Mouse (Mus musculus) layer of hippocampus, postnatal 25 days (tissue): ENCODE data around the gene Celf2. TPM values are rescaled to one million over a fixed set of nuclear protein-coding genes. Genes with fewer than 3 reads are reported as not detected.
A peak's percentile ranks its signal among the peaks of the same experiment; 100 is the strongest.

Experiments
- DNase-seq, 2 experiments: peaks; one replicate each; pipeline ENCODE4 v3.0.0; 2022; ENCODE audit warnings: mixed read lengths in 2 of 2, low spot score in 1 of 2; ENCODE audit errors: extremely low spot score in 1 of 2
- total RNA-seq, 2 experiments: library from RNA; stranded (reverse); gene quantifications; 2 replicates each; pipeline ENCODE4 v1.2.3; 2021

The Celf2 gene
- total RNA-seq, 2 experiments from 2014 or later: 405 to 532 TPM

DNA sequence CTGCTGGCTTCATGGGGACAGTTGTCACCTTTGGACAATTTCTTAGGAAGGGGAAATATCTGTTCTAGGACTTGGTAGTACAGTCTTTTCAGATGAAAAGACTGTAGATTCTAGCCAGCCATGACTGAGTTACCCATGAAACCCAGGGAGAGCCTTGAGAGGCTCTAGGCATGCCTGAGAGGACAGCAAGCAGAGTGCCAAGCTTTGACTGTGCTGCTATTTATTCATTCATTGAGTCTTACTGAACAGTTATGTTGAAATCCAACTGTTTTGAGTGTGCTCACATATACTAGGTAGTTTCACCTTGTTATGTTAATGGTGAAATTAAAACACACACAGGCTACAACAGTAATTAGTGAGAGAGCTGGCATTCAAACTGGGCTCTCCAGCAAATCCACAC is 971.3 kb downstream of the Celf2 start:
- DNase-seq: peak in 1 of 2 experiments; percentile 5

DNA sequence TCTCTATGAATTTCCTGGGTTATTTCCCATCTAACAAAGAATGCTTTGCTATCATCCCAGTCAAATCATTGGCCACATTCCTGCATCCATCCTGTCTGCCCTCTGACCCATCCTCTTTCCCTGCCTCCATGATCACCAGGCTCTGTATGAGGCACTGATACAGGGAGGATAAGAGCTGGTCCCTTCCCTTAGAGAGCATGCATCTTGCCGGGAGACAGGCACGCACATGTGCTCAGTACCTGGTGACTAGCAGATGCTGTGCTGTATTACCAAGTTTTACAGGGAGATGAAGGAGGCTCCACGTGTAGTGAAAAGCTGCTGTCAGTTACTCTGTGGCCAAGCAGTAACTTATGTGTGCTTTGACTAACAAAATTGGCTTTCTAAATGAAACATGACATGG is 972.0 kb downstream of the Celf2 start:
- DNase-seq: no peak

DNA sequence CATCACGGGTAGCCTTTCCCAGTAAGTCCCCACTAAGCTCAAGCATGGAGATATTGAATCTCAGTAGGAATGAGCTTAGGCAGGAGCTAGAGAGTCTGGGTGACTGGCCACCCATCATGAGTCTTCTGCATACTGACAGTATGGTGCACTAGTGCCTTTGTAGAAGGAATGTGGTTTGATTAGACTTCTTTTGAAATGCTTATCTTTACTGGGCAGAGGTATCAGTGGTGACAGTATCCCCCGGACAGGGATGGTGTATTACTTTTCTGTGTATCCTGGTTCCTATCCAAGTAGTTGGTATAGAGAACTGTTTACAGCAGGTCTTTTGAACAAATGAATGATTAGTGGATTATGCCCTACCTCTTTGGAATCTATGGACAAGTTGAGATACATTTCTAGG is 973.0 kb downstream of the Celf2 start:
- no peak for DNase-seq

DNA sequence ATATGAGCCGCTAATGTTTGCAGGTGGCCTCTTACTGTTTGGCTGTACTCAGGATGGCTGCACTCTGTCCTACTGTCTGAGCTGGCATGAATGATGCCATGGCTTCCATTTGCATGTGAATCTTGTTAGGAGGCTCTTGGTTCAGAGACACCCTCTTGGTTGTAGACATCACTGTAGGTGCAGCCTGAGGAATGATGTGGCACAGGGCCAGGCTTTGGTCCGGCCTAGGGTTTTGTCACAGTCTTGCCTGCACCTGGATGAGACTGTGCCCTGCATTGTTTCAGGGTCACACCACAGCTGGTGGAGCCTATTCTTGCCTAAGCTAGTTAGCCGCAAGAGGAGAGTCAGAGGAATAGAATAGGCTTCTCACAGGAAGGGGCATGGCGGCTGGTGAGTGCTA is 977.0 kb downstream of the Celf2 start:
- DNase-seq: no peak

DNA sequence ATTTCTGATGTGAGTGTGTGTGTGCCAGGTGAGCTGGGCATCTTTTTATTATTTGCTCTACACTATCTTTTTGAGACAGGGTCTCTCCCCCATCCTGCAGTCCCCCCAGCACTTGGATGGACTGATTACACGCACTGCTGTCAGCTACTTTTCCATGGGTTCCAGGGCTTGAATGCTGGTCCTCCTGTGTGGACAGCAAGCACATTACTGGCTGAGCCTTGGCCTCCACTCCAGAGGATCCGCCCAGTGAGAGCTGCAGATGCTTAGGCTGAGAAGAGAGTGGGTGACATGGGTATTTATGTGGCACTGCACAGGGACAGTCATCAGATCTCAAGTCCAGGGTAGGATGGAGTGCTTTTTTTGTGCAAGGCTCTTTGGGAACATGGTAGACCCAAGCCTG is 981.3 kb downstream of the Celf2 start:
- DNase-seq: no peak

DNA sequence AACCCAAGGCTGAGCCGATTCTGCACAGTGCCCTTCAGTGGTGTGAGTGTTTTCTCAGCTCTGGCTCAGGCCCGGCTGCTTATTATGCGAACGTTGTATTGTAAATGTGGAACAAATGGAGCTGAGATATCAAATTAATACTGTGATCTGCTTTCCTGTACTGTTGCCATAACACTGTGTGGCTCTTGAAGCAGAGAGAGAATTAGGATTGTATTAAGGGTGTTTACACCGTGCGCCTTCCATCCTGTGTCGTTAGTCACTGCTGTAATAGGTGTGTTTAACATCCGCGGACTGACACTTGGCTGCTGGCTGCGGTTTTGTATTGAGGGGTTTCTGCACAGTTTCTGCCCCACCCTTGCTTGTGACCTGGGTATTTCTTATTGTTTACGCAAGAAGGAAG is 982.5 kb downstream of the Celf2 start:
- no peak for DNase-seq

DNA sequence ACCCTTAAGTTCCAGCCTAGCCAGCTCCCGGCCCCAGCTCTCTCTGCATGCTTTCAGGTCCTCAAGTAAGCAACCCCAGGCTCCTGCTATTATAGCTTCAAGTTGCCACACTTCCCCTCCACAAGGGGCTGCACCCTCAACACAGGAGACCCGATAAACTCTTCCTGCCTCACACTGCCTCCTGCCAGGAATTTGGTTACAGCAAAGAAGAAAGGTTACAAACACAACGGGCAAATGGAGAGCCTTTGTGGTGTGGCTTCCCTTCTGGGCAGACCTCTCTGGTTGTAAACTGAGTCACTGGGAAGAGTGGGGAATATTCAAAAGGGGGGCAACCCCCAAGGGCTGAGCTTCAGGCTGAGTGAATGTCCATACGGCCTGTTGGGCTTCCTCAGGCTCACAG is 983.1 kb downstream of the Celf2 start:
- no peak for DNase-seq

DNA sequence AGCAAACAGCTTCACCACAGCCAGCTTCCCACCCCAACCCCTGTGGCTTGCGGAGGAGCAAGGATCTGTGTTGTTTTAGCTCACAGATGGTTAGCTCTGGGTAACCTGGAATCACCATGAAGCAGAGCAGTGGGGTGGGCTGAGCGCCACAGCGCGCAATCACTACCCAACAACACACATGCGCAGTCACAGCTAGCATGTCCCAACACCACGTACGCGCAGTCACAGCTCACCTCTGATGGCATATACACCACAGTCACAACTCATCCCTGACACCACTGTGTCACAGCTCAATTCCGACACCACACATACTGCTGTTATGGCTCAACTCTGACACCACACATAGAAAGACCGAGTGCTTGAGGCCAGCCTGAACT is 985.5 kb downstream of the Celf2 start:
- DNase-seq: no peak

DNA sequence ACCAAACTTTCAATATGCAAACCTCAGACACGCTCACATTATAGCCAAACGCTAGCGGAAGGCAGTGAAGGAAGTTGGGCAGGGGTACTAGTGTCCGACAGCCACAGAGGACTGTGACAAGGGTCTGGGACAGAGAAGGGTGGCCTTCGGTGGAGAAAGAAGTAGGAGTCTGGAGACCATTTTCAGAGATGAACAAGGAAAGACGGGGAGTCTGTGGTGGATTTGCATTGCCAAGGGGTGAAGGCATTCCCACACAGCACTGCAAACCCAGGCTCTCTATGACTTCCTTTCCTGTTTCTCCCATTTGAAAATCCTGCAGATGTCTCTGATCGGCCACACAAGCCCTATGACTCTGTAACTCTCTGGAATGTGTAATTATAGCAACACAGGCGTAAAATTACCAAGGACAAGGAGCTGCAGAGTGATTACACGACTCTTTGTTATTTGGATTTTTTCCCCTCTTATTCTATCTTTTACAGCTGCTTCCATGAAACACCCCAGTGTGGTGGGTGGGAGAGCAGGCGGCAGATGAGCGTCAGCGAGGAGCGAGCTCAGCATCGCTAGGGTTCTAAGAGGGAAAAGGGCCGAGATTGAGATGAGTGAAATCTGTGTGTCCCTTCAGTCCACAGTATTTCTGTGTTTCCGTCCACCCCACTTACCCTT is 986.0 kb downstream of the Celf2 start:
- DNase-seq: no peak

DNA sequence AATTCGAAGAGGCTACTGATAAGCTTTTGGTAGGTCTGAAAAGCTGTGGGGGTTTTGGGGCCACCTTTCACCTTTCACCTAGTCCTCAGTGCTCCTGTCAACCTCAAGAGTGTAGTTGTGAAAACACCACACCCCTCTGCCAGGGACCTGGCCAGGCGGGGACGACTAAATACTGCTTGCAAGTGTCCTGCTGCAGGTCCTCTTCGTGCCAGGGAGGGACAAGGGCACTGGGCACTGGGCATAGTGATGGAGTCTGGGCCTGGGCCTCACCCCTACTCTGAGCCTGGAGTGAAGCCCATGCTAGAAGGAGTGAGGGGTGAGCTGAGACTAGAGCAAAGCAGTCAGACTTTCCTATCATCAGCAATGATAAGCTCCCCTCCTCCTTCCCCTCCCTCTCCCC is 987.0 kb downstream of the Celf2 start:
- no peak for DNase-seq

DNA sequence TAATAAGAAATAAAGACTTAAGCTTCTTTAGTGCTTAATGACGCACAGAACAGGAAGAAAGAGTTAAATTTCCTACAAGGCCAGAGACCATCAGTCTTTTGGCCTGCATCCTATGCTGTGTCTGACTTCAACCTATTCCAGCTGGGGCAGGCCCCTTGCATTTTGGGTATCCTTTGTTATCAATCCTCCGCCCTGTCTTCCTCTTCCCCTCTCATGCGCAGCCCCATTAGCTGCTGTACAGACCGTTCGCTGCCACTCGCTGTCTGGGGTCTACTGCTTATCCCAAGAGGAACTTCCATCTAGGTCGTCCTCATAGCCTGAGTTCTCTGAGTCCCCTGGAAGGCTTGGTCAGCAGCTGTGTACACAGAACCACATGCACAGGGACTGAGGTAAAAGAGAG is 996.2 kb downstream of the Celf2 start:
- DNase-seq: no peak

DNA sequence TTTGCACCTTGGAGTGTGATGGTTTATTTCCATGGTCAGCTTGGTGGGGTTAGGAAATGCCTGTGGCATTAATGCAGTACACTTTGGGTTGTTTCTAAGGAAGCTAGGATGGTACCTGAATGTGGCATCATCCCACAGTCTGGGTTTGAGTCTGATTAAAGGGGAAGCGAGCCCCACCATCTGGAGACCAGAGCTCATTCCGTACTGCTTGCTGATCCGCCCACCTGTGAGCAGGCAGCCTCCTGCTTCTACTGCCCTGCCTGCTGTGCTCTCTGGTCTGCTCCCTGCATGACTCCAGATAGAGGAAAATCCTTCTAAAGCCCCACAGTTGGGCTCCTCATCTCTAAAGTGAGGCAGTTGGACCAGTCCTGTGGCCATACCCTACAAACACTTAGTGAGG is 1002.3 kb downstream of the Celf2 start:
- peak in 1 of 2 experiments; percentile 8 for DNase-seq

DNA sequence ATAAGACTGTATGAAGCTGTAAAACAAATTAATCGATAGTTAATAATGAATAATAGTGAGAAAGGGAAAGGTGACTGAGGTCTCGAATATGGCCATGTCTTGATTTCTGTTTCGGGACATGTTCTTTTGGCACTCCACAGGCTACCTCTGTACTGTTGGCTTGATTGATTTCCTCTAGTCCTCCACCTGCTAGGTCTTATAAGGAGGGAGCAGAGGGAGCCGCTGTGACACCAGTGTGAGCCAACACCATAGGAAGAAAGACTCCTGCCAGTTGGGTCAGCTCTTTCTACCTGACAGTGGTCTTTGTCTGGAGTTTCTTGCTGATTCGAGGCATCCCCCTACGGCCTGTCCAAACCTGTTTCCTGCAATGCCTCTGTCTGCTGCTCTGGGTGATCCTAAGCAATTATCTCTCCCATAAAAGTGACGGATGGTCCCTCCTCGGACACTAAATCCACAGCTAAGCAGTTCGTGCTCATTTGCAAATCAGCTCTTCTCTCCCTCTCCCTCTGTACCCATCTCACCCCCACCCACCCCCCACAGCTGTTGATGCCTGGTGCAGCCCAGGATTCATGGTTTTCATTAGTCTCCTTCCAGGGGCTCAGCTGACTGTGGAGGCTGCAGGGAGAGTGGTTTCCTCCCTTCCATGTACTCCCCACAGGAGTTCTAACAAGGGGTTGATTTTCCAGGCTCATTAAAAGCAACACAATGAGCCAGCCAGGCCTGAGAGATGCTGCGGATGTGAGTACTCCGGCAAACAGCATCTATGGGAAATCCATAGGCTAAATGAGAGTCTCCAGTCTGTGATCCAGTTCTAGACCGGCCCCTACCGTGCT is 1003.2 kb downstream of the Celf2 start:
- peak in 1 of 2 experiments; percentile 5 for DNase-seq

DNA sequence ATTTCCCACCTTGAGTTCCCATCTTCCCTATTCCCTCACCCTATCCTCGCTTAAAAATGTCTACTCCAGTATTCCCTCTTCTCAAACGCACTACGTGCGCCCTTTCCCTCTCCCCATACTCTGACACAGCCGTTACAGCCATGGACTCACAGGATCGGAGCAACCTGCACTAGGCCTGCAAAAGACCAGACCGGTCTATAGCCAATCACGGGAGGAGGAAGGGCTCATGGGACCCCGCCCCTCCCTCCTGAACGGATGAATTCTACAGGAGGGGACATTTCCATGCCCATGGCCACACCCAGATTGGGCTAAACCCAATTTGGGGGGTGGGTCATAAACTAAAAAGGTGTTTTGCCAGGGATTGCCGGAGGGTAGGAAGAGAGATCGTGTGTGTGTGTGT is 1003.8 kb downstream of the Celf2 start:
- no peak for DNase-seq

DNA sequence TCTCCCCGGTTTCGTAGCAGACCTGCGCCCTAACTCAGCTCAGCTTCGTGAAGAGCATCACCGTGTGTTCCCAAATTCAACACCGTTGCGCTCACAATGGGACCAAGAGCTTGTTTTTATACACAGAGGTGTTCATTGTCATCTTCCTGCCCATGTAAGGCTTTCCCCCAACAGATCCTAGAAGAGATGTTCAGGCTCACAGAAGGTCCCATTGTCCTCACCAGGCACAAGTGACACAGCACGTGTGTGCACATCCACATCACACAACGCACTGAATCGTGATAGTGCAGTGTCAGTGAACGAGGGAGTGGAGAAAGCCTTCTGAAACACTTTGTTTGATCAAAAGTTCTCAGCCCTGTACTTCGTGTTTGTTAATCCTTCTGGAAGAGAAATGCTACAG is 1011.3 kb downstream of the Celf2 start:
- DNase-seq: no peak

DNA sequence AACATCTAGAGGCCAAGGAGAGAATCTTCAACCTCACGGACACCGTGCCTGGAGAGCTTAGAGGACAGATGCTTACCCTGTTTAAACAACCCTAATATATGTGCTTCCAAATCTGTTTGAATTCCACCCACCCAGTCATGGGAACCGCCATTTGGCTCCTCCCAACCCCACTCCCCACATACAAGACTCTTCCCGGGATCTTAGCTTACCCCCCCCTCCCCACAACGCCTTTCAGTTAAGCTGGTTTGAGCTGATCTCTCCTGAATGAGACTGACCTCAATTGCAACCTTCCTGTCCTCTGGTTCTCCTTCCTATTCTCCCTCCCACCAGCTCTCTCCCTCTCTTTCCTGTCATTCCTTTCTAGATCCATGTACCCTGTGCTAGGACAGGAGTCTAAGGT is 1011.7 kb downstream of the Celf2 start:
- no peak for DNase-seq

DNA sequence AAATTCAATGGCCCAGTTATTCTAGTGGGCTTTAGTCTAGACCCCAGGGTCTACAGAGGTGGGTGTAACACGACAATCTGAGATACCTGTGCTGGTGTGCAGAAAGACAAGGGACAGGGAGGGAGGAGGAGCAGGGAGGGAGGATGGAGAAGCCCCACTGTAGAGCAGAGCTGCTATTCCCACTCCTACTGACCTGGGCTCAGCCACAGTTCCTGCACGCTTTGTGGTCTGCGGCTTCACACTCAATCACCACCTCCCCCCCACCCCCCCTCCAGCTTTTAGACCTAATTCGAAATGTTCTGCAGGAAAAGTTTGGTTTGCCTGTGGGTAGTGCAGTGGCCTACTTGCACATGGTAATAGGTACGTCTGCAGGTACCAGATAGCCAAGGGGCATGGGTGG is 1015.5 kb downstream of the Celf2 start:
- no peak for DNase-seq

DNA sequence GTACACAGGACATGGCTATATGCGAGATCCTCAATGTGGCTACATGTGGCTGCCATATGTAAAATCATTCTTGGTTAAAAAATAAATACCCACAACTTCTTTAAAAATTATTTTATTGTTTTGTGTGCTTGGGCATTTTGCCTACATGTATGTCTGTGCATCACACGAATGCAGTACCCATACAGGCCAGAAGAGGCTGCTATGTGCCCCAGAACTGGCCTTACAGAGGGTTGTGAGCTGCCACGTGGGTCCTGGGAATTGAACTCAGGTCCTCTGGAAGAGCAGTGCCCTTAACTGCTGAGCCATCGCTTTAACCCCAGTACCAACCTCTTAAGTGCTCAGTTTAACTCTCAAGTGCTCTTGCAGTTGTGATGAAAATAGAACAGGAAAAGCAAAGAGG is 1018.5 kb downstream of the Celf2 start:
- DNase-seq: no peak

DNA sequence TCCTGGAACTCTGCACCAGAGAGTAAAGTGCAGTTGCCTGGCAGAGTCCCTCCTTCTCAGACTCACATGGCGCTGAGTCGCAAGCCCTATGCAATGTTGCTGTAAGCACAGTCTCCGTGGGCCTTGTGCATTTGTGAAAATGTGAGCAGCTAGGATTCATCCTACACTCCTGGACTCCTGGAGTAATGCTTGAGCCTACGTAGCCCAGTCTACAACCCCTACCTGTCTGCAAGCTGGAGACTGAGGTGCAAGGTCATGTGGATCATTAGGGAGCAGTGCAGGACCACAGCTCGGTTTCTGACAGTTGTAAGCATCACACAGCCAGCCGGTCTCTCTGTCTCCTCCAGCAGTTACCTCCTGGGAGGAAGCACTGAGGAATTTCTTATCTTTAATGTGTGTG is 1019.3 kb downstream of the Celf2 start:
- DNase-seq: no peak
